Mouse (Mus musculus) olfactory bulb, adult 2 months (tissue): ENCODE measurements at regions not wholly inside any gene's neighbourhood (a gene's known extent, or its start where the extent isn't known, plus 50 kb on each side); places are given as distances from the start of the nearest gene placed in this dataset.

Source experiments
- H3K27ac ChIP-seq: fragments of 200-500 bp; 2 replicates; pipeline ENCODE4 v1.5.1; 2012; ENCODE audit warnings: low read depth, low read length; ENCODE audit not compliant: insufficient read depth
- H3K4me1 ChIP-seq: fragments of 200-500 bp; 2 replicates; pipeline ENCODE4 v1.6.1; 2012; ENCODE audit warnings: low read length; ENCODE audit not compliant: control insufficient read depth, insufficient read depth
- H3K4me3 ChIP-seq: fragments of 200-500 bp; 2 replicates; pipeline ENCODE4 v1.5.1; 2012; ENCODE audit warnings: mild to moderate bottlenecking, low read depth, low read length, moderate library complexity; ENCODE audit not compliant: insufficient read depth
- CTCF ChIP-seq: fragments of 200-500 bp; IDR thresholded peaks from 2 replicates; pipeline ENCODE4 v1.5.1; 2012; ENCODE audit warnings: low read depth, mild to moderate bottlenecking, low read length, moderate library complexity; ENCODE audit not compliant: insufficient read depth
- POLR2A ChIP-seq: fragments of 200-500 bp; IDR thresholded peaks from 2 replicates; pipeline ENCODE4 v1.6.1; 2012; ENCODE audit warnings: mild to moderate bottlenecking, low read depth, low read length, moderate library complexity; ENCODE audit not compliant: insufficient read depth
- WGBS: fragments of 180-500 bp; shearing (Covaris S2); methylation state at CpG from one replicate; pipeline ENCODE4 v1.1.7; 2018; 5-methylcytosine and 5-hydroxymethylcytosine counted together

DNA sequence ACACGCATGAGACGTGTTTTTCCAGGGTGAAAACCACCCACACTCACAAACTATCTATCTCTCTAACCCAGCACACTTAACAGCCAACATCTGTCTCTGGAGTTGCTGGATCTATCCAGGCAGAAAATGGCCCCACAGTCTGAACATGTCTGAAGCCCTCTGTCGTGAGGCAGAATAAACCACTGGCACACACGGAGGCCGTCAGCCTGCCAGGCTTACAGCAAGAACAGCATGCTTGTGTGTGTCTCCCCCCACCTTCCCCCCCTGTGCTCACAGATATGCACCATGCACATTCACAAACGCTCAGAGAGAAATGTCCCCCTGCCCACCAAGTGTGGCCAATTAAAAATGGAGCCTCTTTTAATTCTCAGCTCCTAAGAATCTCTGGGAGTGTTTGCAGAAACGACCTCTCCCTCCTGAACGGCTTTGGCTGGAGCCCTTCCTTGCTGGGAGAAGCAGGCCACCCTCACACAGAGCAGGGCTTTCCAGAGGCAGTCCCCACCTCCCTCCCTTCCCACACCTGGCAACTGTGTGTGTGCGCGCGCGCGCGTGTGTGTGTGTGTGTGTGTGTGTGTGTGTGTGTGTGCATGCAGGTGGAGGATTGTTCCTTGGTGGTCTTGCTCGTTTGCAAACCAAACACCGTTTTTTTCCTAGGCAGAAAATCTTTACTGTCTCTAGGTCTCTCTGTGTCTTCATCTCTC is 88.7 kb downstream of the Edn3 start:
- 51% methylated on average over 16 of the region's 16 CpGs for WGBS
- no peak overlapping the region for H3K4me3 ChIP-seq
- no peak for TF ChIP-seq CTCF
- no peak for TF ChIP-seq POLR2A
- H3K4me1 ChIP-seq: peaks cover 5% of the 10 kb centered on the region; the same call in 1 of the 2 replicates
- no peak overlapping the region for H3K27ac ChIP-seq

DNA sequence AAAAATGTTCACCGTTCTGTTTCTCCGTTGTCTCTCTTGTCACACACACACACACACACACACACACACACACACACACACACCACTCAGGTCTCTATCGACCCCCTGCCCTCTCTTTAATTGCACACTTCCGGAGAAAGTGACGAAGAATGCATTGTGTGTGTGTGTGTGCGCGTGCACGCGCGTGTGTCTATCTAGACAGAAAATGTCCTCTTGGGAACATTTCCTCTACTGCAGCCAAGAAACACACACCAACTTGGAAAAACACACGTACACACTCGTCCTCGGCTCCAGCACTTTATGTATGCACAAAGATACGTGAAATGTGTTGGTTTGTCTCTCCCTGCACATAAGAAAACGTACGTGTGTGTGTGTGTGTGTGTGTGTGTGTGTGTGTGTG is 90.4 kb downstream of the Edn3 start:
- no peak for TF ChIP-seq POLR2A
- no peak for TF ChIP-seq CTCF
- no peak overlapping the region for H3K27ac ChIP-seq
- peaks cover 5% of the 10 kb centered on the region; the same call in 1 of the 2 replicates for H3K4me1 ChIP-seq
- no peak overlapping the region for H3K4me3 ChIP-seq
- 82% methylated on average over 16 of the region's 16 CpGs for WGBS

DNA sequence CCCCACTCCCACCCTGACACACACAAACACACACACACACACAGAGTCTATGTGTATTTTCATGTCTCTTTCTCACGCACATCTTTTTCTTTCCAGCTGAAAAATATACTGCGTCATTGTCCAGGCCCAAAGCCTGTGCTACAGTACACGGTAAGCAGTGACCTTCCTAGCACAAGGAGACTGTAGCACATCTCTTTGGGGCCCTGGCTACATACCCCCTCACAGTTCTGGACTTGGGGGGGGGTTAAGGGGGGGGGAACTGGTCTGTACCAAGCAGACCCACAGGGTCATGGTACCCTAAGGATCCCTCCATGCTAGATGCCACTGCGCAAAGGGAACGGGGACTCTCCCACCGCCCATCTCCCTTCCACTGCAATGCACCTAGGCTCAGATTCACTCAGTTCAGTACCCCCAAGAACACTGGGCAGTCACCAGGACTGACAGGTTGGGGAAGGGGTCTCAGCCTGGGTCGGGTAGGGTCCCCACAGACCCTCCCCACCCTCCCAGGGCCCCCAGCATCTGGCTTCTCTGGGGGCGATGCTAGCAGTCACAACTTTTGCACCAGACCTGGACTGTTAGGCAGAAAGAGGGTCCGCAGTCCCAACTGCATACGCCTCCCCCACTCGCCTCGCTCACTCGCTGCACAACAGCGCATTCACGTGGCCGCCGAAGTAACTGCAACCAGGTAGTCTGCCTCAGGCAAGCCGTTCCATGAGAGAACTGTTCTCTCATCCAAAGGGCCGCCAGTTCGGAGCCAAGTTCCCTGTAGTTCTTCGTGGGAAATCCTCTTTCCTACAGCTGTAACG is 91.3 kb downstream of the Edn3 start:
- Histone ChIP-seq H3K4me1 (peaks cover 5% of the 10 kb centered on the region; the same call in 1 of the 2 replicates), H3K4me3 (no peak overlapping the region), H3K27ac (no peak overlapping the region)
- peak; percentile 85 for TF ChIP-seq CTCF
- TF ChIP-seq POLR2A: no peak
- 25% methylated on average over 22 of the region's 22 CpGs for WGBS

DNA sequence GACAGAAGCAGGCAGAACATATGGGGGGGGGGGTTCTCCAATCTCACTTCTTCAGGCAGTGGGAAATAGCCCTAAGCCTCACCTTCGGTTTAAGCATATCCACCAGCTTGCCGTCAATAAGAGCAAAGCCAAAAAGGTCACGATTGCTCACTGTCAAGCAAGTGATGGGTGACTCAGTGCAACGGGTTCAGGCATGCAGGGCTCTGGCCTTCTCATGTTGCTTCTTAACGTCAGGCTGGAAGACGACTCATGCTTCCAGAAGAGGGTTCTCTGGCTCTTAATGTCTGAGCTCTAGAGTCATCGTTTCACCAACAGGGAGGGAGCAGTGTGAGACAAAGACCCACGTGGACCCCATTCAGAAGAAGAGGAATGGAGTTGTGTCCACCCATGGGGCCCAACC is 93.4 kb downstream of the Edn3 start:
- TF ChIP-seq CTCF (no peak), POLR2A (no peak)
- Histone ChIP-seq H3K27ac (no peak overlapping the region), H3K4me3 (no peak overlapping the region), H3K4me1 (peaks cover 13% of the 10 kb centered on the region)
- 82% methylated on average over 8 of the region's 8 CpGs for WGBS

DNA sequence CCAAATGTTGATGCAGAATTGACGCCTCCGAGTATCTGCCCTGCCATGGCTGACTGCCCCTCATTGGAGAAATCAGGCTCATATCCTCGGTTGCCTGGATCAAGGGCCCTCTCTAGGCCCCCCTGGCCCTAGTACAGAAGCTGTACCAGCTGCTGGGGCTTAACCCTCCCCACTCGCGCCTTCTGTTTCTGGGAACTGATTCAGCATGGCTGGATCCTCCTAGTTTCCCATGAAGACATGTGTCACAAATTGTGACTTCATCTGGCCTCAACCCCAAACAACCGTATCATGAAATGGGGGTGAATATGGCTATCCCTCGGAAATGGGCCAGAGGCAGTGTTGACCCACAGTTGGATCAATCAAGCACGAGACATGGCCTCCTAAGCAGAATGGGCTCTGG is 95.1 kb downstream of the Edn3 start:
- Histone ChIP-seq H3K4me3 (no peak overlapping the region), H3K4me1 (peaks cover 10% of the 10 kb centered on the region), H3K27ac (no peak overlapping the region)
- WGBS: 94% methylated on average over 8 of the region's 8 CpGs
- no peak for TF ChIP-seq POLR2A
- TF ChIP-seq CTCF: no peak

DNA sequence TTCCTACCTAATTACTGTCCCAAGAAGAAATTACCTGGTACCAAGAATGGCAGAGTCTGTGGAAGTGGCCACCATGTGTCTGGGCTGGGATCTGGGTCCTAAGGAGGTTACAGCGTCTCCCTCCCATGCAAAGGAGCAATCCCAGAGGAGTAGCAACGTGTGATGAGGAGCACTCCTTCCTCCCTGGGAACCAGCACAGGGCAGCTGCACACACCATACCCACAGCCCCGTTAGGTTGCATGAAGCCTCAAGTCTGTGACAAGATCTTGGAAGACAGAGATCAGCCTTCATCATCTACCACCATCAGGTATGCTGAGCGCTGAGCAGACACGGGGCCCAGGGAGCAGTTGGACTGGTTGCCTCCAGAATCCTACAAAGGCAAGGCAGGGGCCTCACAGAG is 95.7 kb downstream of the Edn3 start:
- WGBS: 95% methylated on average over 5 of the region's 5 CpGs
- H3K27ac ChIP-seq: no peak overlapping the region
- TF ChIP-seq CTCF (no peak), POLR2A (no peak)
- peaks cover 10% of the 10 kb centered on the region for H3K4me1 ChIP-seq
- no peak overlapping the region for H3K4me3 ChIP-seq

DNA sequence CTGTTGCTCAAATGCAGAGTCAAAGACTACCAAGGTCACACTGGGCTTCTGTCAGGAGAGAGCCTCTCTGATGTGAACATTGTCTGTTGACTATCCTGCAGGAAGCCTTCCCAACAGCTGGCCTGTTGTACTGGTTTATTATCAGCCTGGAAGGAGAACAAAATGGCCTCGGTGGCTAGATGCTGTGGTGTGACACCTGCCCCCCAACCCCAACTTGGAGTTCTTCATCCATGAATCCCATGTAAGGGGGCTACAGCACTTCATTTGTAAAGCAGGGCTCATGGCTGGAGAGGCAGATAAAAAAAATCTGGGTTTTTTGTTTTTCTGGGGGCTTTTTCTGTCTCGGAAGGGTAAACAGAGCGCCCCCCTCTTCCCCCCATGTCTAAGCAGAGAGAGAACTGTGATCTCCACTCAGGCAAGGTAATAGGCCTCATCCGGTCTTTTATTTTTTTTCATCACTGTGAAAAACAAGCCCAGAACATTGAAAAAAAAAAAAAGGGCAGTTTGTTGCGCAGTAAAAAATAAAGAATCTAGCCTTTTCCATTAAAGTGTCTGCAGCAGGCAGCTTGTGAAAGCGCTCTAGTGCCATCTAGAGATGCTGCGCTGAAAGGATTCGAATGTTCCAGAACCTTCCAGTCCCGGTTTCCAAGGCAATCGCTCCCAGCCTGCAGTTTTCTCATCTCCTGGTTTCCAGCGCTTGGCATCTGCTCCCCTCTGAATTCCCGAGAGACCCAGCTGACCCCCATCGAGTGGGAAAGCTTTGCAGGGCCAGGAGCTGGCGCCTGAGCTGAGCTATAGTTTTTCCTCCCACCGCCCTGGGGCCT is 97.8 kb downstream of the Edn3 start:
- H3K4me3 ChIP-seq: no peak overlapping the region
- TF ChIP-seq POLR2A (no peak), CTCF (peak; percentile 67; the same call in 1 of the 2 replicates)
- peak overlapping the region; percentile 27 for H3K27ac ChIP-seq
- 11% methylated on average over 15 of the region's 15 CpGs for WGBS
- H3K4me1 ChIP-seq: peaks cover 10% of the 10 kb centered on the region

DNA sequence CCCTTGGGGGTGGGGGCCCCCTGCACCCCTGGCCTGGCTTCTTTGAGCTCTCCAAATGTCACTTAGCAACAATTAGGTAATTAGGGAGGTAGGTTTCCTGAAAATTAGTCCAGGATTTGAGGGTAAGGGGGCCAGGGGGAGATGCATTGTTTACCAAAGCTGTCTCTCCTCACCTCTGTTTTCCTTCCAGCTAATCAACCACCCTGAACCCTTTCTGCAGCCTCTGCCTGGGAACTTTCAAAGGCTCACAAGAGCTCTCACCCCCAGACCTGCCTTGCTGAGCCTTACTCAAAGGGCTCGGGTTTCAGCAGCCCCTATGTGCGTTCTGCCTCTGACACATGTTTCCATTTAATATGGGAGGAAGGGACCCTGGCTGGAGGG is 98.4 kb downstream of the Edn3 start:
- 29% methylated on average over 2 of the region's 2 CpGs for WGBS
- H3K4me3 ChIP-seq: no peak overlapping the region
- TF ChIP-seq POLR2A: no peak
- no peak for TF ChIP-seq CTCF
- peaks cover 10% of the 10 kb centered on the region for H3K4me1 ChIP-seq
- H3K27ac ChIP-seq: peak overlapping the region; percentile 27
